Mouse (Mus musculus): ENCODE data around the gene Rgs9bp. TPM values are rescaled to one million over a fixed set of nuclear protein-coding genes. Genes with fewer than 3 reads are reported as not detected.

The Rgs9bp gene
- polyA plus RNA-seq, 1 experiment = 0.02 TPM

GRCm38 (mm10) chr7:35617513-35617912 is 32.1 kb upstream of the Rgs9bp start:
- Histone ChIP-seq H3K27me3 (ENCODE audit: control insufficient read depth, insufficient read depth, insufficient read length) (no peaks in the 10 kb centered on the region), H3K79me2 (ENCODE audit: control insufficient read depth, insufficient read depth) (no peaks in the 10 kb centered on the region), H3K36me3 (ENCODE audit: control insufficient read depth, insufficient read depth) (peaks cover 8% of the 10 kb centered on the region), H3K79me3 (ENCODE audit: low read depth) (no peaks in the 10 kb centered on the region), H3ac (ENCODE audit: control insufficient read depth, insufficient read length, low read depth) (no peak overlapping the region), H3K4me3 (ENCODE audit: insufficient read depth, poor library complexity, severe bottlenecking) (no peak overlapping the region)
- TF ChIP-seq MAX (IDR thresholded peaks at IDR 0.05) (no peak), CEBPB (IDR thresholded peaks at IDR 0.05; ENCODE audit: low read depth) (no peak), FOSL1 (IDR thresholded peaks at IDR 0.05; ENCODE audit: insufficient read depth, low read length, poor library complexity, severe bottlenecking) (no peak), MYOD1 (IDR thresholded peaks at IDR 0.05; ENCODE audit: control insufficient read depth, insufficient read length, low read depth) (no peak), CTCF (IDR thresholded peaks at IDR 0.05; ENCODE audit: control insufficient read depth, insufficient read depth, insufficient read length) (no peak), MYOG (IDR thresholded peaks at IDR 0.05; ENCODE audit: control insufficient read depth, extremely low read depth, insufficient read length) (no peak), USF1 (IDR thresholded peaks at IDR 0.05; ENCODE audit: low read depth) (no peak)

GRCm38 (mm10) chr7:35609245-35609644 is 23.9 kb upstream of the Rgs9bp start:
- Histone ChIP-seq H3K36me3 (ENCODE audit: control insufficient read depth, insufficient read depth) (peaks cover 15% of the 10 kb centered on the region), H3K27me3 (ENCODE audit: control insufficient read depth, insufficient read depth, insufficient read length) (no peaks in the 10 kb centered on the region), H3ac (ENCODE audit: control insufficient read depth, insufficient read length, low read depth) (no peak overlapping the region), H3K79me2 (ENCODE audit: control insufficient read depth, insufficient read depth) (no peaks in the 10 kb centered on the region), H3K4me3 (ENCODE audit: insufficient read depth, poor library complexity, severe bottlenecking) (no peak overlapping the region), H3K79me3 (ENCODE audit: low read depth) (no peaks in the 10 kb centered on the region)
- TF ChIP-seq MYOG (IDR thresholded peaks at IDR 0.05; ENCODE audit: control insufficient read depth, extremely low read depth, insufficient read length) (no peak), CEBPB (IDR thresholded peaks at IDR 0.05; ENCODE audit: low read depth) (no peak), CTCF (IDR thresholded peaks at IDR 0.05; ENCODE audit: control insufficient read depth, insufficient read depth, insufficient read length) (no peak), FOSL1 (IDR thresholded peaks at IDR 0.05; ENCODE audit: insufficient read depth, low read length, poor library complexity, severe bottlenecking) (no peak), USF1 (IDR thresholded peaks at IDR 0.05; ENCODE audit: low read depth) (no peak)

- Histone ChIP-seq H3K36me3 (ENCODE audit: control insufficient read depth, insufficient read depth) (peaks cover 15% of the 10 kb centered on the region), H3K27me3 (ENCODE audit: control insufficient read depth, insufficient read depth, insufficient read length) (no peaks in the 10 kb centered on the region), H3K79me3 (ENCODE audit: low read depth) (no peaks in the 10 kb centered on the region), H3K4me3 (ENCODE audit: insufficient read depth, poor library complexity, severe bottlenecking) (no peak overlapping the region), H3ac (ENCODE audit: control insufficient read depth, insufficient read length, low read depth) (no peak overlapping the region), H3K79me2 (ENCODE audit: control insufficient read depth, insufficient read depth) (no peaks in the 10 kb centered on the region)
- TF ChIP-seq FOSL1 (IDR thresholded peaks at IDR 0.05; ENCODE audit: insufficient read depth, low read length, poor library complexity, severe bottlenecking) = no peak
- no peak for TF ChIP-seq MAX (IDR thresholded peaks at IDR 0.05)
- no peak for TF ChIP-seq MYOG (IDR thresholded peaks at IDR 0.05; ENCODE audit: control insufficient read depth, extremely low read depth, insufficient read length)
- no peak for TF ChIP-seq CEBPB (IDR thresholded peaks at IDR 0.05; ENCODE audit: low read depth)
- TF ChIP-seq CTCF (IDR thresholded peaks at IDR 0.05; ENCODE audit: control insufficient read depth, insufficient read depth, insufficient read length) = no peak
- no peak for TF ChIP-seq USF1 (IDR thresholded peaks at IDR 0.05; ENCODE audit: low read depth)
- TF ChIP-seq MYOD1 (IDR thresholded peaks at IDR 0.05; ENCODE audit: control insufficient read depth, insufficient read length, low read depth) = no peak
Measured at GRCm38 (mm10) chr7:35606816-35607215, 21.4 kb upstream of the Rgs9bp start.

GRCm38 (mm10) chr7:35602766-35603165 is 17.4 kb upstream of the Rgs9bp start:
- no peaks in the 10 kb centered on the region for H3K27me3 ChIP-seq (ENCODE audit: control insufficient read depth, insufficient read depth, insufficient read length)
- no peak for TF ChIP-seq MYOG (IDR thresholded peaks at IDR 0.05; ENCODE audit: control insufficient read depth, extremely low read depth, insufficient read length)
- TF ChIP-seq CEBPB (IDR thresholded peaks at IDR 0.05; ENCODE audit: low read depth) = no peak
- TF ChIP-seq MAX (IDR thresholded peaks at IDR 0.05) = no peak
- TF ChIP-seq USF1 (IDR thresholded peaks at IDR 0.05; ENCODE audit: low read depth) = no peak
- no peak for TF ChIP-seq FOSL1 (IDR thresholded peaks at IDR 0.05; ENCODE audit: insufficient read depth, low read length, poor library complexity, severe bottlenecking)
- no peak for TF ChIP-seq MYOD1 (IDR thresholded peaks at IDR 0.05; ENCODE audit: control insufficient read depth, insufficient read length, low read depth)
- no peak for TF ChIP-seq CTCF (IDR thresholded peaks at IDR 0.05; ENCODE audit: control insufficient read depth, insufficient read depth, insufficient read length)
- H3ac ChIP-seq (ENCODE audit: control insufficient read depth, insufficient read length, low read depth) = no peak overlapping the region
- H3K79me3 ChIP-seq (ENCODE audit: low read depth) = no peaks in the 10 kb centered on the region
- no peaks in the 10 kb centered on the region for H3K36me3 ChIP-seq (ENCODE audit: control insufficient read depth, insufficient read depth)
- no peak overlapping the region for H3K4me3 ChIP-seq (ENCODE audit: insufficient read depth, poor library complexity, severe bottlenecking)
- no peaks in the 10 kb centered on the region for H3K79me2 ChIP-seq (ENCODE audit: control insufficient read depth, insufficient read depth)

GRCm38 (mm10) chr7:35601106-35601505 is 15.7 kb upstream of the Rgs9bp start:
- TF ChIP-seq USF1 (IDR thresholded peaks at IDR 0.05; ENCODE audit: low read depth) = no peak
- TF ChIP-seq MAX (IDR thresholded peaks at IDR 0.05) = no peak
- no peak for TF ChIP-seq CTCF (IDR thresholded peaks at IDR 0.05; ENCODE audit: control insufficient read depth, insufficient read depth, insufficient read length)
- TF ChIP-seq FOSL1 (IDR thresholded peaks at IDR 0.05; ENCODE audit: insufficient read depth, low read length, poor library complexity, severe bottlenecking) = no peak
- no peak for TF ChIP-seq CEBPB (IDR thresholded peaks at IDR 0.05; ENCODE audit: low read depth)
- TF ChIP-seq MYOG (IDR thresholded peaks at IDR 0.05; ENCODE audit: control insufficient read depth, extremely low read depth, insufficient read length) = no peak
- no peak for TF ChIP-seq MYOD1 (IDR thresholded peaks at IDR 0.05; ENCODE audit: control insufficient read depth, insufficient read length, low read depth)
- Histone ChIP-seq H3K4me3 (ENCODE audit: insufficient read depth, poor library complexity, severe bottlenecking) (no peak overlapping the region), H3K79me2 (ENCODE audit: control insufficient read depth, insufficient read depth) (no peaks in the 10 kb centered on the region), H3K79me3 (ENCODE audit: low read depth) (no peaks in the 10 kb centered on the region), H3K36me3 (ENCODE audit: control insufficient read depth, insufficient read depth) (no peaks in the 10 kb centered on the region), H3ac (ENCODE audit: control insufficient read depth, insufficient read length, low read depth) (no peak overlapping the region), H3K27me3 (ENCODE audit: control insufficient read depth, insufficient read depth, insufficient read length) (no peaks in the 10 kb centered on the region)

- Histone ChIP-seq H3K27me3 (ENCODE audit: control insufficient read depth, insufficient read depth, insufficient read length) (no peaks in the 10 kb centered on the region), H3K79me2 (ENCODE audit: control insufficient read depth, insufficient read depth) (no peaks in the 10 kb centered on the region), H3K79me3 (ENCODE audit: low read depth) (no peaks in the 10 kb centered on the region), H3K36me3 (ENCODE audit: control insufficient read depth, insufficient read depth) (no peaks in the 10 kb centered on the region), H3ac (ENCODE audit: control insufficient read depth, insufficient read length, low read depth) (no peak overlapping the region), H3K4me3 (ENCODE audit: insufficient read depth, poor library complexity, severe bottlenecking) (no peak overlapping the region)
- TF ChIP-seq FOSL1 (IDR thresholded peaks at IDR 0.05; ENCODE audit: insufficient read depth, low read length, poor library complexity, severe bottlenecking) (no peak), MYOG (IDR thresholded peaks at IDR 0.05; ENCODE audit: control insufficient read depth, extremely low read depth, insufficient read length) (no peak), CTCF (IDR thresholded peaks at IDR 0.05; ENCODE audit: control insufficient read depth, insufficient read depth, insufficient read length) (no peak), MYOD1 (IDR thresholded peaks at IDR 0.05; ENCODE audit: control insufficient read depth, insufficient read length, low read depth) (no peak), MAX (IDR thresholded peaks at IDR 0.05) (no peak)
Measured at GRCm38 (mm10) chr7:35600031-35600430, 14.6 kb upstream of the Rgs9bp start.

Data from C2C12 (cell line).